Mouse (Mus musculus) urinary bladder, adult 2 months (tissue): Measurements from ENCODE around the gene 4931409K22Rik. TPM values are rescaled to one million over a fixed set of nuclear protein-coding genes. Genes with fewer than 3 reads are reported as not detected.

Experiments used
- DNase-seq: peaks from one replicate; pipeline ENCODE4 v3.0.0; 2022; ENCODE audit warnings: low spot score
- polyA plus RNA-seq: library from polyadenylated mRNA; depleted of rRNA; stranded (reverse); fragments of >200 nt; gene quantifications from 2 replicates; pipeline ENCODE4 v1.2.3, GENCODE M21; 2012

The 4931409K22Rik gene
- polyA plus RNA-seq, 1 experiment, result not detected

DNA sequence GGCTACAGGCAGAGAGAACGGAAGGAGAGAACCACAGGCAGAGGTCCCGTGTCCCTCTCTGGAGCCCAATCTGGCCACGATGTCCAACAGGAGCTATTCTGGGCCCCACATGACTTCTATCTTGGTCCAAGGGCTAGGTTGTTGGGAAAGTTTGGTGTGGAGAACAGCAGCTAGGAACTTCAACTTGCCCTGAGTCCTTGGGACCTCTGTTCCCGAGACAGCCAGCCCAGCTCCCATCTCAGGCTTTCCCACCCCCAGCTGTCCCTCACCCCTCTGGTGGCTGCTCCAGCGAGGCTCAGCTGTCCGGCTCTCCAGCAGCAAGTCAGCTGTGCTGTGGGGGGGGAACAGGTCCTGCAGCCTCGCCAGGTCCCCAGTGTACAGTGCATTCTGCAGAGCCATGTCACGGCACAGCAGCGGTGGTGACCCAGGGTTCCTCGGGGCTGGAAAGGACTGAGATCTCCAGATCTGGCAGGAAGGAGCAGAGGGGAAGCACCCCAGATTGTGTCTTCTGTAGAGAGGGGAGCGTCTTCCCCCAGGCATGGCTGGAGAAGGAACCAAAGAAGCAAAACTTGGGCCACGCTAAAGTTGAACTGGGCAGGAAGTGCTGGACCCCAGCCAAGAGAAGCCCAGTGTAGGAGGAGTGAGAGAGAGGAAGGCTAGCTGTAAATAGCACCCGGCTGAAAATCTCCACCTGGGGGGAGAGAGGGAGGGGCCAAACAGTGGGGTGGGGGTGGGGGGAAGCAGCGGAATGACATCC, 16.0 kb downstream of the 4931409K22Rik start, which contains the start of gene Asb10:
Gene Asb10, minus strand, starts transcription at position 592 of the 757 bp plus-strand sequence.
- DNase-seq, result peak; percentile 37

DNA sequence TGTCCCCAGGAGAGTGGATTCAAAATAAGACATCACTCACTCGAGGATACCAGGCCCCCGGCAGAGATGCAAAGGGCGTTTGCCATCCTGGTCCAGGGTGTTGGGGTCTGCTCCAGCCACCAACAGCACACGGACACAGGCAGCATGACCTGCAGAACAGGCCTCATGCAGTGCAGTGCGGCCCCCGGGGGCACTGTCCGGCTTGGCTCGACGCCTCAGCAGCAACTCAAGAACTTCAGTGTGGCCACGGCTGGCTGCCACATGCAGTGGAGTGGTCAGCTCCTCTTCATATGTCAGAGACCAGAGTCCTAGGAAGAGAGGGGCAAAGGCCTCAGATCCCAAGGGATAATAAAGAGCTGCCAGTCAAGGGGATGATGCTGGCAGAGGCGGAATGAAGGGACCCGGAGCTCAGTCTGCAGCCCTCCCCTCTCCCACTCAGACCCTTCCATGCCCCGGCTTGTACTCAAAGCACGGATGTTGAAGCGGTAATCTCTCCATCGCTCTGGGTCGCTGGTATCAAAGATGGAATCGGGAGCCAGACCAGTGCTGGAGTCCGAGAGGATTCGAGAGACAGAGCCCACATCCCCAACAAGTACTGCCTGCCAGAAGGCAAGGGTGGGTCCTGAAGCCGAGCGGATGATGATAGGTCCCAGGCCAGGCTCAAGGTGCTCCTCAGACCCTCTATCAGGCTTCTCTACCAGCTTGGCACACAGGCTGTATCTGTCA, 16.9 kb downstream of the 4931409K22Rik start:
- DNase-seq, result no peak

DNA sequence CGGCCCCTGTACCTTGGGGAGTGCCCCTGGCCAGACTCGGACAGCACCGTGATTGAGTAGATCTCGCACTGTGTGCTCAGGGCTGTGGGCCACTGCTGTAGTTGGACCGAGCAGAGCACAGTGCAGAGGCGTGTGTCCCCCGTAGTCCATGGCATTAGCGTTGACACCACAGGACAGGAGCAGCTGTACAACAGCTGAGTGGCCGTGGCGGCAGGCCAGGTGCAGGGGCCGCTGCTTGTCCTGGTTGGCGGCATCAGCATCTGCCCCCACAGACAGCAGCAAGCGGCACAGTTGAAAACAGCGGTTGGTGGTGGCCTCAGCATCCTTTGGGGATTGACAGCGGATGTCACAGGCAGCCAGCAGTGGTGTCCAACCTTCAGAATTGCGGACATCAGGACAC, 19.0 kb downstream of the 4931409K22Rik start:
- no peak for DNase-seq

DNA sequence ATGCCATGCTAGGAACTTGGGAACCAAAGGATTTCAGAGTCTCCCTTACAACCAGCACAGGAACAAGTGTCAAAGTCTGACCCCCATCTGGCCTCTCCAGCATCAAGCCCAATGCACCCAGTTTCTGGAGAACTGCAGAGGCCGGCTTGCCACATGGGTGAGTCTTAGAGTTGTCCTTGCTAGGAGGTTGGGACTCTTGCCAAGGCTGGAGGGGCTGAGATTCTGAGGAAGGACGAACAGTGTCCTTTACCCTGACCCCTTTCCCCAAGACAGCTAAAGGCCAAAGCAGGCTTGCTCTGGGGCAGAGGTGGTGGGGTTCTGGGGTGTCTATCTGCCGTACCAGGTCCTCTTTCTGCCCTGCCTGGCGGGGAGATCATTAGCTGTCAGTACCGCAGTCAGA, 20.1 kb downstream of the 4931409K22Rik start:
- no peak for DNase-seq

DNA sequence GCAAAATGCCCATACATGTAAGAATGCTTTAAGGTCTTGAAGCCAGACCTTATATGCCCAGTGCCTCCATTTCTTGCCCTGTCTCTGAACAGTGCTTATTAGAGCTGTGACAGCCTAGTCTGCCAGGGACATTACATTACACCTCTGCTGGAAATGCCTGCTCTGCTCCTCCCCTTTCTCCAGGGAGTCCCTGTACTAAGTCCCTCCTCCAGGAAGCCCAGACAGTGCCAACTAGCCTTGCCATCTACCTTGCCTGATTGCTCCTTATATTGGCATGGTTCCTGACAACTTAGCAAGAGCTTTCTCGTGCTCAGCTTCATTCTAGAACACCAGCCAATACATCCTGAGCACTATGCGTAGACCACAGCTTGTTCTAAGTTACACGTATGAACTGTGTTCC, 20.9 kb downstream of the 4931409K22Rik start:
- no peak for DNase-seq

DNA sequence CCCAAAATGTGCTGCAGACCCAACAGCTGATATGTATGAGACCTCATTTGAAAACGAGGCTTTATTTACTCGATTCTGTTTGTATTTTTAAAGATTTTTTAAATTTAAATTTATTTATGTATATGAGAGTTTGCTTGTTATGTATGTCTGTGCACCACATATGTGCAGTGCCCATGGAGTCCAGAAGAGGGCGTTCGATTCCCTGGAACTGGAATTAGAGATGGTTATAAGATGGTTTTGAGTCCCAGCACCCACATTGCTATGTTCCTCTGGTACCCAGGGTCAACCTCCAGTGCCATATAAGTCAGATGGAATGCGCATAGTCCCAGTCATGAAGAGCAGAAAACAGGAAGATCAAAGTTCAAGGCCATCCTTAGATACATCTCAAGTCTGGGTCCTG, 22.3 kb downstream of the 4931409K22Rik start:
- no peak for DNase-seq

DNA sequence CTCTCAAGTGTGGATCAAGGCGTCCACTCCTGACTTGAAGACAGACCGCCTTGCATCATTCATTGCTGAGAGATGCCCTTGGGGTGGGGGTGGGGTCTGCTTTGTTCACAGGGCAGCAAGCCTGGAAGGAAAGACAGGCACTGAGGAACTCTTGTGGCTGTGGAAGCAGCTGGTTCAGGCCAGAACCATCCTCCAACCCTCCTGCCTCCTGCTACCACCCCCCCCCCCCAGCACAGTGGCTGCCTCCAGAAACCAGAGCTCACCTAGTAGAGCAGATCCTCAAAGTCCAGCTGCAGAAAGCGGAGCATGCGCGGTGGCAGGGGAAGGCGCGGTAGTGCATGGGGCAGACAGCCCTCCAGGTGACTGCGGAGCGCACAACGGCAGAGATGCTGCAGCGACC, 23.2 kb downstream of the 4931409K22Rik start:
- DNase-seq, result no peak

DNA sequence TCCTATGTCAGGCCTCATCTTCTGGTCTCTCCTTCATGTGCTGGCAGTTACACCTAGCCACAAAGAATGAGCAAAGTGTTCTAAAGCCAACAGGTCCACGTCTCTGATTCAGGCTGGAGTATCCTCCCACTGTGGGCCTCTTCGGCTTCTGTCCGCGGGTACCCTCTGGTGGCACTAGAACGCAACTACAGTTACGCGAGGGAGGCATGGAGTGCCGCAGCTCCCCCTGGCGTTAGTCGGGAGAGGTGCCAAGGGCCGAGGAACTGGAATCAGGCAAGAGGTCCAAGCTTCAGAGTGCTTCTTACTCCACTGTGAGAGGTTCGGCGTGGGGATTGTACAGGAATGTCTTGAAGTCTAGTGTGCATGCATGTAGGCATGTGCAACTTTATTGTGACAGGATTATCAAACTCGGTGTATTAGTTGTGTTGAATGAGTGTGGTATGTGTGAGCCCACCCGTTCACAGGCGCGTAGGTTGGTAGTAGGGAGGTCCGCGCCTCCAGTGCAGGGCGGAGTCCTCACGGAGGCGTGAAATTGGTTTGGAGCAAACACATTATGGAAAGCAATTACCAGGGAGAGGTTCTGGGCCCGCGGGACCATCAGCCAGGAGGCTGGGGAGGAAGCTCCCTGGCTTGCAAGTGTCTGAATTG, 26.4 kb downstream of the 4931409K22Rik start:
- peak; percentile 84 for DNase-seq

DNA sequence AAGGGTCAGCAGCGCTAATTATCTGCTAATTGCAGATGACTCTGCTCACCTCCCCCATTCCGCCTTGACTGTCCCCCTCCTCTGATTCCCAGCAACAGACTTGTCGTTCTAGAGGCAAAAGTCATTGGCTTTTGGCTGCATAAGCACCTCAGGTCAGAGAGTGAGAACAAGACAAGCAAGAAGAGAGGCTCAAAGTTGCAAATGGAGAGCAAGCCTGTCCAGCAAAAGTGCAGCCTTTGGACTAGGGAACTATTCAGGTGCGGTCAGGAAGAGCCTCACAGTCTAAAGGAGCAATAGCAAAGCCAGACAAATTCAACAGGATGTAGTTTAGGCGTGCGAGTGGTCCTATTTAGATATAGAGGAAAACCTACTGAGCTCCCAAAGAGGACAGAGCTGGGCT, 28.8 kb downstream of the 4931409K22Rik start:
- no peak for DNase-seq

DNA sequence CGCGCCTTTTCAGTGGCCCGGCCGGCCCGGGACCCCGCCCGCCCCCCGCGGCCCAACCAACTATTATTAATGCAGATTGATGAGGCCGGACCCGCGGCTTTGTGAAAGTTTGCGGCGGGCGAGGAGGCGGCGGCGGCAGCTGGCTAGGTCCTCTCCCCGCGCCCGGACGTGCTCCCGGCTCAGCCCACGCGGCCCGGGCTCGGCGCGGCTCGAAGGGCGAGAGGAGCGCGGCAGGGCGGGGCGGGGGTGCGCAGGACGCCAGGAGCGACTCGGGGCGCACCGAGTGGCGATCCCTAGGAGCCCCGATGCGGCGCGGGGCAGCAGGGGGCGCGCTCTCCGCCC, 29.7 kb downstream of the 4931409K22Rik start, which contains the start of gene Gbx1:
Gene Gbx1, minus strand, starts transcription at position 314 of the 342 bp plus-strand sequence.
- DNase-seq, result no peak

DNA sequence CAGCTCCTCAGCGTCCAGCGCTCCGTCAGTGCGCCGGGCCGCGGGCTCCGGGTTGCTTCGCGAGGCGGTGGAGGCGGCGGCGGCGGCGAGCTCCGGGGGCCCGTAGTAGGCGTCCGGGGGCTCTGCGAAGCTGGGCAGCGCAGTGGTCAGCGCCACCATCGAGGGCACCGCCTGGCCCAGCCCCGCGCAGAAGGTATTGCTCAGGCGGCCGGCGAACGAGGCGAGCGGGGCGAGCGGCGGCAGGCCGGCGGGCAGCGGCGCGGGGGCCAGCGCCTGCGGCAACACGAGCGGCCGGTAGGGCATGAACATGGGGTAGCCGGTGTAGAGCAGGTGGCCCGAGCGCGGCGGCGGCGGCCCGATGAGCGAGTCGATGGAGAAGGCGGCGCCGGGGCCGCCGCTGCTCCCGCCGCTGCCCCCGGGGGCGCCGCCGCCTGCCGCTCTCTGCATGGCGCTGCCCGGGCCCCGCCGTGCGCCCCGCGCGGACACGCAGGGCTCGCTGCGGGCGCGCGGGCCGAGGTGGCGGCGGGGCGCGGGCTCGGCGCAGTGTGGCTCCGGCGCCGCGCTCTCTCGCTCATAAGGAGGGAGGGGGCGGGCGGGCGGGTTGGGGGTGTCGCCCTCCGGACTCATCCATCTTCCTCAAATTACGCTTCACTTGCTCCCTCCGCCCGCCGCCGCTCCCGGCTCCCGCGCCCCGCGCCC, 30.3 kb downstream of the 4931409K22Rik start:
- DNase-seq, result no peak

DNA sequence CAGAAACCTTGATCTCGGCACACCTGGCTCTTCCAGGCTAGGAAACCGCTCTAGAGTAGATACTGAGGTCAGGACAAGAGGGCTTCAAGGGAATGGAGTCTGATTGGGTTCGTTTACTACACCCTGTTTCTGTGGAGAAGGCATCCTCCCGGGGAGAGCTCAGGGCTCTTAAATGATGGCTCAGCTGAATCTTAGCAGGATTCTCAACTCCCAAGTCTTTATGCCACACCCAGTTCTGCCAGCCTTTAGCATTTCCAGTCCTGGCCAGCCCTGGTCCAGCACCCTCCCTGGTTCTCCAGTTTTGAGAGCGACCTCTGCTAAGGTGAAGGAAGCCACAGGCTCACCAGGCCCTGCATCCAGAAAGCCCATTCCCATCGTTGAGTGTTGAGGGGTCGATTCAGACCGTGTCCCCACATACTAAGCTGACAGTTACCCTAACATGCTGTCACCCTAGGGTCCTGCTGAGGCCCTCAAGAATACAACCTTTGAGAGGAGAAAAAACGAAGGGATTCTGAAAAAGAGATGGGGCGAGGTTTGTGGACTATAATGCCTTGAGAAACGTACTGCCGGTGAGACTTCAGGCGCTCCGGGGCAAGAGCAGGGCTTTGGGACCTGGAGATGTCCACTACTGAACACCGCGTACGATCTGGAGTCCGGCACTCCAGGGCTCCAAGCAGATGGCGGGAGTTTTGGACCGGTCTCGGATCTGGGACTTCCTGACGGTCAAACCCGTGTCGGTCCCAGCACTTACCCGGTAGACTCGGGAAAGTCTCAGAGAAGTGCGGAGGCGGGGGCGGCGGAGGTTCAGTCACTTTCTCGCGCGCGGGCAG, 31.0 kb downstream of the 4931409K22Rik start:
- no peak for DNase-seq

DNA sequence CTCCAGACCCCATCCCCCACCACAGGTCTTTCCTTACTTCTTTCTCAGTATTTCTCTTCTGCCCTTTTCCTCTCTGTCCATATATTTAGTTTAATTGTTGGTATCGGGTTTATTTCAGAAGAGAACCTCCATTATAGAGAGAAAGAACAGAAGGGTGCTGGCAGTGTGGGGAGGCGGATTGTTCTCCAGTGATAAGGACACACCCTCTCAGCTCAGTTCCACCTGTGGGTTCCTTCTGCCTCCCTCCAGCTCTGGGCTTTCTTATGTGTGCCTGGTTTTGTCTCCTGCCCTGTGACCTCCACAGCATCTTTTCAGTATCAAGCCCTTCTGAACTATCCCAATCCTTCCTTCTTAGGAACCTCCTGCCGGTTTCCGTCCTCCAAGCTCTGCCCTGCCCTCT, 32.1 kb downstream of the 4931409K22Rik start:
- DNase-seq, result no peak

DNA sequence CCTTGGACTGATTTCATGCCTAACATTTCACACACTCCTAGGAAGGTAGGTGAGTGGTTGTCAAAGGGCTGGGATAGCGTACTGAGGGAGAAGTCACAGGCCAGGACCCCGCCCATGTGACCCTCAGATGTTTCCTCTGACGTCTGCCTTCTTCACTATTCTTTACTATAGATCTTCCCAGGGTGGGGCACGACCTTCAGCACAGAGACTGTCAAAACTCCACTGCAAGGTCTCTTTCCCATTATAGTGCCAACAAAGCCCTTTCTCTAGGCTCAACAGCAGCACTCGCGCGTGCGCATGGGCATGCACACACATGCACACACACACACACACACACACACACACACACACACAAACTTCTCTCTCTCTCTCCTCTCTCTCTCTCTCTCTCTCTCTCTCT, 32.8 kb downstream of the 4931409K22Rik start:
- no peak for DNase-seq

DNA sequence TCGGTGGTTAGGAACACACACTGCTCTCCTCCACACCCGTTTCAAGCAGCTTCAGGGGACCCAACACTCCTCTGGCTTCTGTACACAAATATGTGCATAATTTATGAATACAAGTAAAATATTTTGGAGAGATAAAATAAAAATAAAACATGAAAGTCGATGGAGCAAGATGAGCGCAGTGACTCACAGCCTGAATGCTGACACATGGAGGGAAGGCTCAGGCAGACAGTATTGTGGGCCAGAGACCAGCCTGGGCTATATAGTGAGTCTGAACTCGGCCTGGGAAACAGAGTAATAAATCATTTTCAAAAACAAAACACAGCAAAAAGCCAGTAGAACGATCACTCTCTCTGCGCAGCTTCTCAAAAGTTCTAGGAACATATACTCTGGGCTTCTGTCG, 35.2 kb downstream of the 4931409K22Rik start:
- DNase-seq, result no peak

DNA sequence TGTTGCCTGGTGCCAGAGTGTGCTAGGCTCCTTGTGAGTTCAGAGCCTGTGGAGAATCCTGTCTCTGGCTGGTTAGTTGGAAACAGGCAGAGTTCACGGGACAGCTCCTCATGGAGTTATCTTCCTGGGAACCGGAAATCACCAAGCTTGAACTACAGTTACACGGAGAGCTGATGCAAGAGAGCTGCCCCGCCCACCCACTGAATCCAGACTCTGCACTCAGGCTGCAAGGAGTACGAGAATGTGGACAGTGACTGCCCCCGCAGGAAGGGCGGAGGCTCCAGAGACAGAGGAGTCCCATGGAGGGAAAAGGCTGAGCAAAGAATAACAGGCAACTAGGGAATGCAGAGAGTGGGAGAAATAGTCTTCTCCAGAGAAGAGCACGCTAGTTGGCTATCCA, 44.3 kb downstream of the 4931409K22Rik start:
- no peak for DNase-seq

DNA sequence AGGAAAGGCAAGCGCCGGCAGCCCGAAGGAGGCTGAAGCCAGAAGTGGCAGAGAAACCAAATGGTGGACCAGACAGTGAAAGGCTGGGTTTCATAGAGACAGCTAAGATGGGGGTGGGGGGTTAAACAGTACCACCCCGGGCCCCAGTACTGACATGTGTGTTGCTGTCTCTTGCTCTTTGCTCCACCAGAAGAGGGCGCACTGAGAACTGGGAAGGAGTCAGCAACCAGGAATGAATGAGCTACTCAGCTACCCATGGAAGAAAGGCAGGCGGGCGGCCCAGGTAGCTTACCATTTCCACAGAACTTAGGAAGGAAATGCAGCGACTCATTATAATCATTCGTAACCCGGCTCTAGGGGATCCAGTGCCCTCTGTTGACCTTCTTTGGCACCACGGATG, 46.0 kb downstream of the 4931409K22Rik start:
- no peak for DNase-seq

DNA sequence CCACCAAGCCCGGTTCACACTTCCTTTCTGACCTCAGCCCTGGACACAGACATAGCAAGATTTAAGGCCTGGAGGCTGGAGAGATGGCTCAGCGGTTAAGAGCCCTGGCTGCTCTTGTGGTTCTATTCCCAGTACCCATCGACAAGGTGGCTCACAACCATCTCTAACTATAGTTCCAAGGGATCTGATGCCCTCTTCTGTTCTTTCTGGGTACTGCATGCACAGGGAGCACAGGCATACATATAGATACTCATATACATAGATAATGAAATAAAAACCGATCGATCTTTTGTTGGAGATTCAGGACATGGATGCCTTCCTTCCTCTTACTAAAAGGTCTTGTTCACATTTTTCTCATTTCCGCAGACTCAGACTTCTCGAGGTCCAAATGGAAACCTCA, 48.2 kb downstream of the 4931409K22Rik start:
- no peak for DNase-seq

DNA sequence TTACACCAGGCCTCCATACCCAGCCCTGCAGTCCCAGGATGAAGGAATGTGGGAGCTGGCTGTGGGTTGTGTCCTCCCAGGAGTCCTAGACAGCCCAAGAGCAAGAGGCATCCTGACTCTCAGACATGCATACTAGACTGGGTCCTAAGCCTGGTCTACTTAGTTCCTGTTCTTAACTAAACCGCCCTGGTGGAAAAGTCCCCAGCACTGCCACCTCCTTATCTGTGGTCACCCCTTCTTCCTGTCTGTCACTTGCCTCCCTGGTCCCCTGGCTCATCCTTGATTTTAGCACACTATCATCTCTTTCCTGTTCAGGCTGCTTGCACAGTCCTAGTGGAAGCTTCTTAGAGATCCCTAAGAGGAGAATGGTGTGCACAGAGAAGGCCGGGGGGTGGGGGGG, 51.1 kb downstream of the 4931409K22Rik start:
- DNase-seq, result no peak

DNA sequence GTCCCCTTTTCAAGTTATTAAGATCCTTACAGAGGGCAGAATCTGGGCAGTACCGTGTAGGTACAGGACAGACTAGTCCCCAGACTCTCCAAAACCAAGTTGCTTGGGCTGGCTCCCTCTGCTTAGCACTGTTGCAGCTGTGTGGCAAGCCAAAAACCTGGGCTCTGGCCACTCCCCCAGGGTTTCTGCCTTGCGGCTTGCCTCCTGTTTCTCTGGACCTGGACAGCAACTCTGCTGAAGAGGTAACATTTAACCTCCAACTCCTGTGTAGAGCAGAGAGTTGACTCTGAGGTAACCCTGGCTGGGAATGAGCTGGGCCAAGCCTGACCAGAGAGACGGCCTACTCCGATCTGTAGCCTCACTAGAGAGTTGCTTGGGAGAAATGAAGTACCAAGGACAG, 53.8 kb downstream of the 4931409K22Rik start:
- DNase-seq, result no peak

DNA sequence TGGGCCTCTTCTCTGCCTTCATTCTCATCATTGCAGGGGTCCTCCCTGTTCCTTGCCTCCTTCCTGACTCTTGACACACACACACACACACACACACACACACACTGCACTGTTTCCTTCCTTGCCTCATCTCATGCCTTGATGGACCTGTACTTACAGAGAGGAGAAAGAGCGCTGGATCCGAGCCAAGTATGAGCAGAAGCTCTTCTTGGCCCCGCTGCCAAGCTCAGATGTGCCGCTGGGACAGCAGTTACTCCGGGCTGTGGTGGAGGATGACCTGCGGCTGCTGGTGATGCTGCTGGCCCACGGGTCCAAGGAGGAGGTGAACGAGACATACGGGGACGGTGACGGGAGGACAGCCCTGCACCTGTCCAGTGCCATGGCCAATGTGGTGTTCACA, 55.8 kb downstream of the 4931409K22Rik start:
- DNase-seq, result no peak
